Mouse (Mus musculus) spleen, adult 2 months (tissue): ENCODE measurements around the gene Ccdc152.

Experiments
- CTCF ChIP-seq: fragments of 200-500 bp; IDR thresholded peaks from 2 replicates; pipeline ENCODE4 v1.5.1; 2011; ENCODE audit warnings: mild to moderate bottlenecking, inconsistent platforms; ENCODE audit not compliant: insufficient read depth, insufficient read length, insufficient replicate concordance; ENCODE audit errors: extremely low read depth
- POLR2A ChIP-seq: fragments of 200-500 bp; IDR thresholded peaks from 2 replicates; pipeline ENCODE4 v1.6.1; 2011; ENCODE audit warnings: low read depth, low read length, inconsistent platforms

- TF ChIP-seq POLR2A (no peak), CTCF (no peak)
Measured at GRCm38 (mm10) chr15:3262883-3263282, 40.4 kb downstream of the Ccdc152 start.
